Mouse (Mus musculus) 3134 (cell line): ENCODE measurements around the gene Iqgap1.

Experiments used
- DNase-seq: peaks from one replicate; pipeline ENCODE4 v3.0.0-alpha.2; 2011; ENCODE audit warnings: low spot score; ENCODE audit not compliant: insufficient read length; ENCODE audit errors: extremely low read depth

Gene Iqgap1

DNA sequence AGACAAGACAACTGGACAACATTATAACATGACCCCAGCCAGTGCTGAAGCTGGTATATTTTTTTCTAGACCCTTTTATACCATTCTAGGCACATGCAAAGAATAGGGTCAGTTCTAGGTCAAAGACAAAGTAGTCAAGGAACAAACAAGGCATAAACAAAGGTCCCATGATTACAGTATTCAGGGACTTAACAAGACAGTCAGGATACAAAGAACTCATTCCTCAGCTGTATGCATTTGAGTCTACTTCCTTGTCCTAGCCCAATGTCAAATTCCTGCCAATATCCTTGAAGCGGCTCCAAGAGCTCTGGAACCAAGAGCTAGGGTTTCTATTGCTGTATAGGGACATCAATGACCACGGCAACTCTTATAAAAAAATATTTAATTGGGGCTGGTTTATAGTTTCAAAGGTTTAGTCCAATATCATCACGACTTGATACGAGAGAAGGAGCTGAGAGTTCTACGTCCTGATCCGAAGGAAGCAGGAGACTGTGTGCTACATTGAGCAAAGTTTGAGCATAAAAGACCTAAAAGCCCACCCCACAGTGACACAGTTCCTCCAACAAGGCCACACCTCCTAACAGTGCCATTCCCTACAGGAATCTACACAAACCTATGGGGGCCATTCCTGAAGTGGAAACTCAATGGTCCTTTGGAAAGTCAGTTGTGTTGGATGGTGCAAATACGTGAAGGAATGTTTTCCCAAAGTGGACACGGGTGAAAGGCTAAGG is 18.3 kb upstream of the Iqgap1 start:
- no peak for DNase-seq

DNA sequence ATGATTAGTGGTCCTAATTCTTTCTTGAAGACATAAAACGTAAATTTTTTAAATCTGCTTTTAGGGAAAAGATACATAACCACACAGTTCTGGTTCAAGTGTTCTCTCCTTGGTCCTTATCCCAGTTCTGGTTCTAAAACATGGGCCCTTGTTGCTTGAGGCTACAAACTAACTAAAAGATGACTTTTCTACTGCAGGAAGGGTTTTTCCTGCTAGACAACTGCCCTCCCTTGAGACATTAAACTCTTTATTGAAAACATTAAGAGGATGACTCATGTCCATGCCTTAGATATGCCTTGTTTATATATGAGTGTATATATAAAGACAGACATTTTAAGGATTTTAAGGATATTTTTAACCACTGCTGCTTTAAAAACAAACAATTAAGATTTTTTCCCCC is 17.4 kb upstream of the Iqgap1 start:
- DNase-seq = no peak

DNA sequence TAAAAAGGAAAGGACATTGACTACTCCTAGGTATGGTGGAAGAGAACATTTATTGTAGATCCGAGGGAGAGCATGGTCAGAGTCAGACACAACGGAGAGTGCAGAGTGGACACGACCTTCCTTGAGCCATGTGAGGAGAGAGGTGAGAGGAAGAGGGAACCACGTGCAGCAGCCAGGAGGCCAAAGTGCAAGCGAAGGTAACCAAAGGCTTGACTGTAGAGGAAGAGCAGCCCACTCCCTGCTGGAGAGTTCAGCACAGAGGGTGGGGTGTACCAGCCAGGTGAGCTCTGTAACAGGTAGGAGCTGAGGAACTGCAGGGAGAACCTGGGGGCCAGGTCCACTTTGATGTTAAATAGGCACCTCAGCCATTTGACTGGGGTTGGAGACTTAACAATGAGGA is 16.4 kb upstream of the Iqgap1 start:
- DNase-seq = no peak

DNA sequence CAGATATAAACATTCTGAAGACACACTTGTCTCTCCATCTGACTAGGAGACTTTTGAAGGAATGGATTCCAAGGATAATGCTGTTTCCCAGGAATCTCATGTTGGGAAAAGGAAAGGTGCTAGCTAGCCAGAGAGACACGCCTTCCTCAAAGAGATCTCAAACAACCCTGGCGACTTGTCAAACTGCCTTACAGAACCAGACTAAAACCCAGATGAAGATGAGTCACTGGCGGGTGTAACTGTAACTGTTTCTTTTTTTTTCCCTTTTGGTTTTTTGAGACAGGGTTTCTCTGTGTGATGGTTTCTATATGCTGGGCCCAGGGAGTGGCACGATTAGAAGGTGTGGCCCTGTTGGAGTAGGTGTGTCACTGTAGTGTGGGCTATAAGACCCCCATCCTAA is 15.2 kb upstream of the Iqgap1 start:
- peak; percentile 44 for DNase-seq

DNA sequence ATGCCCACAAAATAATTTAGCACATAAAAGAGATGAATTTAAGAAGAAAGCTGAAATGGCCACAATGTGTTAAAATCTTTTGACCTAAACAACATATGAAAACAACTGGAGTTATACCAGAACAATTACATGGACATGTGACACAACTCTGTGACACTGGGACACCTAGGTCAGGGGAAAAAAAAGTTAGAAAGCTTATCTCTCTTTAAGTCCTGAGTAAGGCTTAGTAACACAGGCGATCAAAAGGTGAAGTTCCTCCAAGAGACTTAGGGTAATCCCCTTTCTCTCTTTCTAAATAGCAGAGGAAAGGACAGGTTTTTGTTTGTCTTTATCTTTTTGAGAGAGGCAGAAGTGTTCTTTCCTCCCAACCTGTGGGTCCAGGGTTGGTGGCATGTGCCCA is 14.5 kb upstream of the Iqgap1 start:
- DNase-seq = no peak

DNA sequence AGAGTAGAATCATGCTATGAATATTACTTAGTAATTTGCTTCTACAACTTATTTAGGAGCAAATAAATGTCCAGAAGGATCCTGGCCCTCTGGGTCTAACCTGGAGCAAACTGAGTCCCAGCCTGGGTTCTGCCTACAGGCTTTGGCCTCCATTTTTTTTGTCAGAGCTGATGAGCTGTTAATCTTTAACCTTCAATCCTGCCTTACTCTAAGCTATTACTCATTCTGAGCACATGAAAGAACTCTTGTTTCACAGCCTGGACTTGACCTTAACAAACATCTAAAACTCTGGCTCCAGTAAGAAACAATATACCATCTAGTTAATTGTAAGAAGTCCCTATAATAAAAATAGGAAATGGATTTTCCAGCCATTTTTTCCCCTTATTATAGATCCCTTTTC is 14.0 kb upstream of the Iqgap1 start:
- DNase-seq = no peak

DNA sequence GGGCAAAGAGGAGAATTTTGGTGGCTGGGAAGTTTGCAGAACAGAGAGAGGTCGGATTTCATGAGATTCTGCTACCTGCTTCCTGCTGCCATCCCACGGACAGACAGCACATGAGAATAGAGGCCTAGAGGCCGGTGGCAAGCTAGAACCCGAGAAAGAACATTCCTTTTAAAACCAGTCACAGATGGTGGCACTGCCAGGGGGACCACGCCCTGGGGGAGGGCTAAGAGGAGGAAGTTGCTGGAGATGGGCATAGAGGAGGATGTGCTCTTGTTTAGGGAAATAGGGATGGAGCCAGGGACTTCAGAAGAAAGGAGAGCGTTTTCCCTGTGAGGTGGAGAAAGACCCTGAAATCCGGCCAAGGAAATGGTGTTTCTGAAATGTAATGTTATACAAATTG is 12.5 kb upstream of the Iqgap1 start:
- peak; percentile 79 for DNase-seq

DNA sequence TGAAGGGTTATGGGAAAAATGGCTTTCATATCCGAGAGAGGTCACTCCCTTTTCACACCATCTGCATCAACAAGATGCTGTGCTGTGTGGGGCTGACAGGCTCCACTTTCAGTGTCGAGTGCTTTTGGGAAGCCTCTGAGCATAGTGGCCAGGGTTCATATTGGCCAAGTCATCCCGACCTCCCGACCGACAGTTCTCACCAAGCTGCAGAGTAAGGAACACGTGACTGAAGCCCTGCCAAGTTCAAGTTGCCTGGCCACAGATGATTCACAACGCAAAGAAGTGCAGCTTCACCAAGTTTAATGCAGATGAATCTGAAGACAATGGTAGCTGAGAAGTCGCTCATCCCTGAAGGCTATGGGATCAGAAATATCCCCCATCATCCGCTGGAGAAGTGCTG is 12.0 kb upstream of the Iqgap1 start:
- peak; percentile 73 for DNase-seq

DNA sequence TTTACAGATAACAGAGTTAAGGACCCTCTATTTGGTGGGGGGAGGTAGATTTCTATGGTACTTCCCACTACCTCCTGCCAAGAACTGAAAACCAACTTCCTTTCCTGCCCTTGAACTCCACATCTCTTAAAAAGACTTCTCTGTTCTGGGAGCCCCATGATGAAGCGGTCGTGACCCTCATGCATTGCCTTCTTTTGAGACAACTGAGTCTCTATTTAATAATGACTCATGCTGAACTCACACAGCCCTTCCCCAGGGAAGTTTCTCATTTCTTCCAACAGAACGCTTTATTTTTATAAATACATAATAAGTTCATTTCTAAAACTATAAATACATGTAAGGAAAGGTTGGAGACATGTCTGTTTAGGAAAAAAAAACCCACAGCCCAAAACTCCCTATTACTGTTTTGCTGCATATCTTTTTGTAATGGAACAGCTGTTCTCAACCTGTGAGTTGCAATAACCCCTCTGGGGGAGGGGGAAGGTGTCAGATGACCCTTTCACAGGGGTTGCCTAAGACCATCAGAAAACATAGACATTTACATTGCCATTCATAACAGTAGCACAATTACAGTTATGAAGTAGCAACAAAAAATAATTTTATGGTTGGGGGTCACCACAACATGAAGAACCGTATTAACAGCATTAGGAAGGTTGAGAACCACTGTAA is 10.3 kb upstream of the Iqgap1 start:
- DNase-seq = peak; percentile 26

DNA sequence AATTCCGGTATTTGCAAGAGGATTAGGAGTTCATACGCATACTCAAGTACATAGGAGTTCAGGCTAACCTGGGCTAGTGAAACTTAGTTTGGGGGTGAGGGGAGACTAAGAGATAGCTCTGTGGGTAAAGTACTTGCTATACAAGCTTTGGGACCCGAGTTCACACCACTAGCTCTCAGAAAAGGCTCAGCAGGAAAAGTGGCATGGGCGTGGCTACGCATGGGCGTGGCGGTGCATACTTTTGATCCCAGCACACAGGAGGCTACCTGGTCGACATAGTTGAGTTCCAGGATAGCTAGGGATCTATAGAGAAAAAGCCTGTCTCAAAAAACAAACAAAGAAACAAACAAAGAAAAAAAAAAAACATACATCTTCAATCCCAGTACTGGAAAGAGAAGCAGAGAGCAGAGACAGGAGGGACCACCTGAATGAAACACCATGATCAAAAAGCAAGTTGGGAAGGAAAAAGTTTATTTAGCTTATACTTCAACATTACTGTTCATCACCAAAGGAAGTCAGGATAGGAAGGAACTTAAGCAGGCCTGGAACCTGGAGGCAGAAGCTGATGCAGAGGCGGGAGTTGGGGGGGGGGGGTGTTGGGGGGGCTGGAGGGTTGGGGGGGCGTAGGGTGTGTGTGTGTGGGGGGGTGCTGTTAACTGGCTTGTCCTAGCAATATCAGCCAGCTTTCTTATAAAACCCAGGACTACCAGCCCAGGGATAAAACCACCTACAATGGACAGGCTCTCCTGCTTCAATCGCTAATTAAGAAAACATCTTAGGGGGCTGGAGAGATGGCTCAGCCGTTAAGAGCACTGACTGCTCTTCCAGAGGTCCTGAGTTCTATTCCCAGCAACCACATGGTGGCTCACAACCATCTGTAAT is 8.1 kb upstream of the Iqgap1 start:
- no peak for DNase-seq

DNA sequence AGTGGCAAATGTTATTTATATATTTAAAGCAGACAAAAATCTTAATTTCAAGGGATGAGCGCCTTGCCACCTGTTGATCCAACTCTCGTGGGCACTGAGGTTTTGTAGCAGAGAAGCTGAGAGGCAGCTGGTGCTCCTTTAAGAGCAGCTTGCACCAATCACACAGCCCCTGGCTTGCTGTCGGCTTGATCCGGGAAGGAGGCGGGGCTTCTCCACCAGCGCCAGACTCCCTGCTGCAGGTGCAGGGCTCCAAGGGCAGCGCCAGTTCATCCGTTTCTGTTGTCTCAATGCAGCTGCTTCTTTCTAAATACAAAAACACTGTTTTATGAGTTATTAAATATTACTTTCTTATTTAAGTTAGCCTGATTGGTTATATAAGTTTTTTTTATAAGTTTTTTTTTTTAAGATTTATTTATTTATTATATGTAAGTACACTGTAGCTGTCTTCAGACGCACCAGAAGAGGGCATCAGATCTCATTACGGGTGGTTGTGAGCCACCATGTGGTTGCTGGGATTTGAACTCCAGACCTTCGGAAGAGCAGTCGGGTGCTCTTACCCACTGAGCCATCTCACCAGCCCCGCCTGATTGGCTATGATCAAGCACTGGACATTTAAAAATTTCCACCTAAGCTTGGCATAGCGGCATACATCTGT is 7.3 kb upstream of the Iqgap1 start:
- peak; percentile 53 for DNase-seq

DNA sequence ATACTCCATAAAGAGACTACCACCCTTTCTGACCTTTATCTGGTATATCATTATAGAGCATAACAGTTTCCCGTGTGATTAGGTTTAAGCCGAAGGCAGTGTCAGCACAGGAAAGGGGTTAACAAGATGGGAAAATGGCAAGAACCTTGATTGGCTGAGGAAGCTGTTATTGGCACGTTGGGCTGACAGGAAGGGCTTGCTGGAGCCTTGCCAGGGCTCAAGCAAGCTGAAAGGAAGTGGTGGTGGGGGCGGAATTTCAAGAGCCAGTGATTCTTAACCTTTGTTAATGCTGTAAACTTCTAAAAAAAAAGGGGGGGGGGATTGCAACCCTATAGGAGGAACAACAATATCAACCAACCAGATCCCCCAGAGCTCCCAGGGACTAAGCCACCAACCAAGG is 6.4 kb upstream of the Iqgap1 start:
- DNase-seq = peak; percentile 39

DNA sequence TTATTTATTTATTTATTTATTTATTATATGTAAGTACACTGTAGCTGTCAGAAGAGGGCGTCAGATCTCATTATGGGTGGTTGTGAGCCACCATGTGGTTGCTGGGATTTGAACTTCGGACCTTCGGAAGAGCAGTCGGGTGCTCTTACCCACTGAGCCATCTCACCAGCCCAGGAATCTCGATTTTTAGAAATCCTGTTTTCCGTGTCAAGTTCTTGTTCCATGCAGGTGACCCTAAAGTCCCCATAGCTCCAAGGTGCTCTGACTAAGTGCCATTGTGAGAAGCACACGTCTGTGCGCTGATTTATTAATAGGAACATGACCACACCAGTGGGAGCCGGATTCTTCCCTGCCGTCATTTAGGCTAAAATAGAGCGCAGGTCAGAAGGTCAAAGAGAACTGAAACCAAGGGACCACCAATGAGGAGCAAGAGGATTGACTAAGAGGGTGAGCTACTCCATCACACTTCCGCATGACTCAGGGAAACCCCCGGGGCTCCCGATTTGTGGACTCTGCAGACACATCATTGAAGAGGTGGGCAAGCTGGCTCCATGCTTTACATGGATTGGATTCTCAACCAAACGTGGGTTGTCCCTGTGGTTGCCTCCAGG is 4.5 kb upstream of the Iqgap1 start:
- no peak for DNase-seq

DNA sequence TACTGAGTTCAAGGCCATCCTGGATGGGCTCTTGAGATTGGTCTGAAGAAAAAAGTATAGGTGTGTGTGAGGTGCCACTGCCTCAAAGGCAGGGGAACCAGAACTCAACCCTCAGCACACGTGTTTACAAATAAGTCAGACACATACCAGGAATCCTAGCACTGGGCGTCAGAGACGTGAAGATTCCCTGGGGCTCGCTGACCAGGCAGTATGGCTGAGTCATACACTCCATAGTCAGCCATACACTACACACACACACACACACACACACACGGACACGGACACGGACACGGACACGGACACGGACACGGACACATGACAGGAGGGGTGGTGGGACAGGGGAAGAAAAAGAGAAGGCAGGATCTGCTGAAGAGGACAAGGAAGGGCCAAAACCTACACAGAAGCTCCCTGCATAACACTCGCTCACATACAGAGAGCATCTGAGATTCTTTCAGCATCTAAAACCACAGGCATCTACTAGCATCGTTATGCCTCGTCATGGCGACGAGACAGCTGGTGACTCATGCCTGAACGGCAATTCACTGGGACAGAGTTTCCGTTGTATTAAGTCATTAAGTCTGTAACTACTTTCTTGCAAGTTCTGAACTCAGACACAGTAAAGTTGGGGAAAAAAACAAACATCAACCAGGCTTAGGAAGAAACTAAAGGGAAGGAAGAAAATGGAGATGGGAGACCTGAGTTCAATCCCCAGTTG is 2.5 kb upstream of the Iqgap1 start:
- peak; percentile 83 for DNase-seq

DNA sequence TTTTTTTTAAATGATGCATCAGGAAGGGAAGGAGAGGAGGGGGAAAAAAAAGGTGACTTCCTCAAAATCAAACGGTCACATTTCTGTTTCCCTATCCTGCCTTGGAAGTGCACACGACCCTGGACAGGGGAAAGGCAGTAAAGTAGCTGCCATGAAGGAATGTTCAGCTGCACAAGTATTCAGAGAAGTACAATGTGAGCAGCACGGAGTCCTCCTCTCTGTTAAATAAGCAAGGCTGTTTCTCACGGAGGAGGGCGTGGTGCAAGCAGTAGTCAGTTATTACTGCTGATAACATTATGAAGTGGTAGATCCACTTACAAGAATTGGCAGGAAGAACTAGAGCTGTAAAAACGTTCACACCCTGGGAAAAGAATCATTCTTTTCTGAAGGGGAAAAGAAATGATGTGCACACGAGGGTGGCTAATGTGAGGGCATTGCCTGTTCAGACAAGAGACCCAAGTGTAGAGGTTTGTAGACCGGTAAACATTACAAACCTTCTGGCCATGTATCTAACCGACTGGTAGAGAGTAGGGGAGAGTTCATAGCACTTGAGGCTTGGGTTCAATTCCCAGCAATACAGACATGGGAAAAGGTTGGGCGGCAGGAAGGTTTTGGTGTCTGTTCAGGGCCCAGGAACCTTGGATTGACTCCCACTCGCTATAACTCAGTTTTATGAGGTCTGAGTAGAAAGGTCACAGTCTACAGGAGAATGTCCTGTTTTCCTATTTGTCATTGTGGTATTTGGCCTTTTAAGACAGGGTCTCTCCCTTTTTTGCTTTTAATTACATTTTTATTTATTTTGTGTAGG is 1.7 kb downstream of the Iqgap1 start:
- no peak for DNase-seq

DNA sequence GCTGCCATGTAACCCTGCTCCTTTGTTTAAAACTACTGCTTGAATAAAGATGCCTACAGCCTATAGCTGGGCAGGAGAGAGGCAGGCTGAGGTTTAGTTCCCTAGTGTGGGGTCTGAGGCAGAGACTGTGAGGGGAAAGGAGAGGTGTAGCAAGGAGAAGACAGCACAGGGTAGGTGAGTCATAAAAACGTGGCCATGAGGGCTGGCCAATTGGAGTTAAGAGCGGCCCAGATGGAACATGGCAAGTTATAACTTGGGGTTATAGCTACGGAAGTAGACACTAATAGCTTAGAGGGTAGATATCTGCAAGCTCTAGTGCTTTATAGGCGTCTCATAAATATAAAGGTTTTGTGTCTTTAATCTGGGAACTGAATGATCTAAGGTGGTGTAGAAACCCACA is 2.5 kb downstream of the Iqgap1 start:
- DNase-seq = no peak

DNA sequence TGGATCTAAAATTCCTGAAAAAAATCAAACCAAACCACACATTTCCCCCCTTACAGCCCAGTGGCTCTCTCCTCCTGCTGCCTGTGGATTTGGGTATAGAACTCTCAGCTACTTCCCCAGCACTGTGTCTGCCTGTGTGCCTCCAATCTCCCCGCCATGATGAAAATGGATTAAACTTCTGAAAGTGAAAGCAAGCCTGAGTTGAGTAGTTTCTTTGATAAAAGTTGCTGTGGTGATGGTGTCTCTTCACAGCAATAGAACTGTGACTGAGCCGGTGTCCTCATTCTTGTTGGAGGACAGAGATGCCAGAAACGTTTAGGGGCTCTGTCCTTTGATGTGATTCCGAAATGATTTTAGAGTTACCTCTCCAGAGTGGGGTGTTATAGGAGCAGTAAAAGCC is 4.9 kb downstream of the Iqgap1 start:
- no peak for DNase-seq

DNA sequence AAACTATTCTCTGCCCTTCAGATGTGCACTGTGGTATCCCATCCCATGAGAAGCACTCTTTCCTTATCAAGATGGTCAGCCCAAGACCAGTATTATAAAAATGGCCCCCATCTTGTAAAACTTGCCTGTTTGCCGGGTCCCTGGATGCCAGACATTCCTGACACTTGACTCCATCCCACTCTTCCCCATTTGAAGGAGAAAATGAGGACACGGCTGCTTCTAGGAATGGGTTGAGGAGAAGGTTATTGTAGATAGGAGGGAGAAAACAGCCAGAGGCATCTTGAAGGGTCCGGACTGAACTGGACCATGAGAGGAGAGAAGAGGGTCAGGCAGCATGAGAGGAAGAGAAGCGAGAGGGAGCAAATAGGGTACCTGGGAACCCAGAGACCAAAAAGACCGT is 9.1 kb downstream of the Iqgap1 start:
- no peak for DNase-seq

DNA sequence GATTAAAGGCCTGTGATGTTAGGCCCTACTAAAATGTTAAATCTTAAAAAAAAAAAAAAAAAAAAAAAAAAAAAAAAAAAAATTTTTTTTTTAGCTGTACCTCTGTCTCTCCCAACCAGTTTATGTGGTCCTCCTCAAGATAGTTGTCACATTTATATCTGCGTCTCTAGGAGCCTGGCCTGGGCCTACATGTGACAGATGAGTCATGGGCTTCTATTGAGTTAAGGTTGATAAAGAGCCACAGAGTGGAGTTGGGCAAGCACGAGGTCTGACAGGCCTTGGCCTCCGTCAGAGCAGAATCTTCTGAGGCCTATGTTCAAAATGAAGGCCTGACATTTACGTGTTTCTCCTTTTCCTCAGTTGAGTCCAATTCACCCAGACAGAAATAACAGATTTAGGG is 12.4 kb downstream of the Iqgap1 start:
- no peak for DNase-seq
